12 mouse cellular contexts compared by ENCODE assay signal in the genomic region with DNA sequence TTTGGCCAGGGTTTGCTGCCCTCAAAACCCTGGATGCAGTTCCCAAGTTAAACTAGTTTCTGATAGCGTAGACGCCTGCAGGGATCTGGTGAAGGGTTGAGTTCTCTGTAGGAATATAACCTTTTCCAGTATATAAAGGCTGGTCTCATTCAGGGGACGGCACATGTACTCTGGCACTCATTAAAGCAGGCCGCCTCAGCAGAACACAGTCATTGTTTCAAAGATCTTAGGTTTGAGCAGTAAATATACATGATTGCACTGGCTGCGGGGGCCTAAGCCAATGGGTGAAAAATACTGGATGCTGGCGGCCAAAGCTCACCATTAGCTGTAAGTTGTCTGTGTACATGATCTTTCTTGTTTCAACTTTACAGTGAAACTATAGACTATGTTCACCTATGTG.
DNase-seq lines count a peak whose midpoint lies in the region; ATAC-seq and TF ChIP-seq lines count a peak whose summit lies in the region.
"Had no signal": no experiment of that assay in that cellular context is flagged by ENCODE, and none has a peak within 500 bp of the region (broad histone marks: within the 10 kb centered on the region; RNA-seq: fewer than 3 reads in every experiment).

No protein-coding gene starts in this region.

- H3K9ac ChIP-seq in liver, embryonic 11.5 days (ENCODE audit: low read depth, low read length) = no peak overlapping the region
- no peak overlapping the region for H3K9ac ChIP-seq in limb, embryonic 12.5 days (replicated peaks)
- H3K9ac ChIP-seq in neural tube, embryonic 15.5 days (replicated peaks) = no peak overlapping the region
- H3K9ac ChIP-seq: liver, embryonic 15.5 days had no signal

- H3K27ac ChIP-seq in cerebellum, adult 2 months (ENCODE audit: insufficient read depth, low read length) = peak overlapping the region; percentile 70; the same call in 1 of the 2 replicates
- H3K27ac ChIP-seq in liver, embryonic 11.5 days (ENCODE audit: low read depth, low read length) = 0 out of 2 replicates have a peak overlapping the region, but pooled peaks have one; percentile 6
- H3K27ac ChIP-seq in limb, embryonic 12.5 days = peak overlapping the region; percentile 71
- H3K27ac ChIP-seq in neural tube, embryonic 15.5 days (replicated peaks) = peak overlapping the region; percentile 69
- H3K27ac ChIP-seq: liver, embryonic 15.5 days had no signal

- peaks cover 49% of the 10 kb centered on the region for H3K4me1 ChIP-seq in cerebellum, adult 2 months (ENCODE audit: control insufficient read depth, insufficient read depth, low read length)
- H3K4me1 ChIP-seq in liver, embryonic 11.5 days (replicated peaks; ENCODE audit: control insufficient read depth, insufficient read depth, low read length) = 0 out of 2 replicates have a peak, but pooled peaks cover 3% of the 10 kb centered on the region
- peaks cover 23% of the 10 kb centered on the region for H3K4me1 ChIP-seq in limb, embryonic 12.5 days (replicated peaks)
- H3K4me1 ChIP-seq in neural tube, embryonic 15.5 days = peaks cover 23% of the 10 kb centered on the region
- H3K4me1 ChIP-seq in lung, adult 2 months (ENCODE audit: control insufficient read depth, insufficient read depth, low read length) = peaks cover 25% of the 10 kb centered on the region
- H3K4me1 ChIP-seq: liver, embryonic 15.5 days had no signal

- H3K4me3 ChIP-seq in cerebellum, adult 2 months (replicated peaks; ENCODE audit: insufficient read depth, low read depth, low read length) = no peak overlapping the region
- H3K4me3 ChIP-seq in liver, embryonic 11.5 days (ENCODE audit: low read depth, low read length) = no peak overlapping the region
- no peak overlapping the region for H3K4me3 ChIP-seq in limb, embryonic 12.5 days (replicated peaks)
- no peak overlapping the region for H3K4me3 ChIP-seq in neural tube, embryonic 15.5 days (replicated peaks)
- H3K4me3 ChIP-seq in lung, adult 2 months (replicated peaks; ENCODE audit: extremely low read depth, low read depth, low read length) = no peak overlapping the region
- H3K4me3 ChIP-seq: erythroblast, embryonic 14.5 days; liver, embryonic 15.5 days had no signal

- H3K36me3 ChIP-seq in liver, embryonic 11.5 days (ENCODE audit: control insufficient read depth, insufficient read depth, low read length) = no peaks in the 10 kb centered on the region
- no peaks in the 10 kb centered on the region for H3K36me3 ChIP-seq in limb, embryonic 12.5 days
- no peaks in the 10 kb centered on the region for H3K36me3 ChIP-seq in neural tube, embryonic 15.5 days
- H3K36me3 ChIP-seq: liver, embryonic 15.5 days had no signal

- no peak overlapping the region for H3K4me2 ChIP-seq in liver, embryonic 11.5 days
- no peak overlapping the region for H3K4me2 ChIP-seq in limb, embryonic 12.5 days
- H3K4me2 ChIP-seq in neural tube, embryonic 15.5 days = no peak overlapping the region
- H3K4me2 ChIP-seq: liver, embryonic 15.5 days had no signal

- TF ChIP-seq CTCF in cerebellum, adult 2 months (IDR thresholded peaks at IDR 0.05; ENCODE audit: borderline replicate concordance, insufficient read depth, low read depth, low read length) = no peak
- no peak for TF ChIP-seq CTCF in lung, adult 2 months (IDR thresholded peaks at IDR 0.05; ENCODE audit: insufficient read depth, low read length)

- no peaks in the 10 kb centered on the region for H3K27me3 ChIP-seq in cerebellum, adult 2 months (ENCODE audit: control insufficient read depth, insufficient read depth, low read length)
- no peaks in the 10 kb centered on the region for H3K27me3 ChIP-seq in liver, embryonic 11.5 days (replicated peaks; ENCODE audit: control insufficient read depth, insufficient read depth, low read length)
- H3K27me3 ChIP-seq in limb, embryonic 12.5 days = no peaks in the 10 kb centered on the region
- H3K27me3 ChIP-seq in neural tube, embryonic 15.5 days (replicated peaks) = no peaks in the 10 kb centered on the region
- H3K27me3 ChIP-seq: liver, embryonic 15.5 days had no signal

- DNase-seq in cerebellum, adult 2 months = no peak
- no peak for DNase-seq in cerebellum, postnatal 4 days (ENCODE audit: low spot score in 2 of 2)
- no peak for DNase-seq in liver, embryonic 11.5 days (ENCODE audit: low spot score)
- no peak for DNase-seq in liver
- no peak for DNase-seq in lung, adult 2 months
- DNase-seq: adrenal gland, postnatal 10 days; kidney, adult 9 months had no signal

- WGBS in cerebellum, adult 2 months = 54% methylated on average over 6 of the region's 6 CpGs
- WGBS in liver, embryonic 11.5 days = 83% methylated on average over 6 of the region's 6 CpGs
- WGBS in limb, embryonic 12.5 days = 52% methylated on average over 6 of the region's 6 CpGs
- 57% methylated on average over 6 of the region's 6 CpGs for WGBS in neural tube, embryonic 15.5 days
- 87% methylated on average over 6 of the region's 6 CpGs for WGBS in lung, adult 2 months

- no peak for ATAC-seq in liver, embryonic 11.5 days (replicated peaks; ENCODE audit: low FRiP score)
- 0 out of 2 replicates have a peak, but pooled peaks have one; percentile 52 for ATAC-seq in limb, embryonic 12.5 days (ENCODE audit: insufficient number of reproducible peaks, insufficient read depth, low FRiP score, low TSS enrichment, low read depth)
- ATAC-seq in neural tube, embryonic 15.5 days (ENCODE audit: low FRiP score) = no peak
- ATAC-seq in megakaryocyte, adult 5-6 weeks (ENCODE audit: poor library complexity, severe bottlenecking) = no peak

- TF ChIP-seq POLR2A in cerebellum, adult 2 months (IDR thresholded peaks at IDR 0.05; ENCODE audit: borderline replicate concordance, insufficient read depth, low read length) = no peak
- TF ChIP-seq POLR2A in lung, adult 2 months (IDR thresholded peaks at IDR 0.05; ENCODE audit: borderline replicate concordance, extremely low read depth, low read depth, low read length) = no peak

- H3K9me3 ChIP-seq in liver, embryonic 11.5 days (ENCODE audit: control insufficient read depth, low read length) = no peaks in the 10 kb centered on the region
- H3K9me3 ChIP-seq in limb, embryonic 12.5 days = no peaks in the 10 kb centered on the region
- no peaks in the 10 kb centered on the region for H3K9me3 ChIP-seq in neural tube, embryonic 15.5 days (replicated peaks)
- H3K9me3 ChIP-seq: liver, embryonic 15.5 days had no signal

Comparison
In these comparisons a context has a peak if more than half of its experiments do, and no peak if none do; other contexts are left out.
1. H3K27ac ChIP-seq: peak in every context shown above with its lines; median percentile 71 in limb, embryonic 12.5 days; 70 in cerebellum, adult 2 months; 69 in neural tube, embryonic 15.5 days; 6 in liver, embryonic 11.5 days.